Mouse (Mus musculus) C2C12 (cell line): ENCODE data around the gene Tuba1a.

Experiments
- CEBPB ChIP-seq: IDR thresholded peaks from one replicate; pipeline ENCODE4 v1.6.1; 2011; ENCODE audit warnings: low read depth, mild to moderate bottlenecking, control low read depth, moderate library complexity
- CTCF ChIP-seq: IDR thresholded peaks from one replicate; pipeline ENCODE4 v1.5.1; 2011; ENCODE audit not compliant: control insufficient read depth, insufficient read depth, insufficient read length
- MAX ChIP-seq: IDR thresholded peaks from one replicate; pipeline ENCODE4 v1.6.1; 2011; ENCODE audit warnings: mild to moderate bottlenecking, control low read depth
- MYOG ChIP-seq: IDR thresholded peaks from one replicate; pipeline ENCODE4 v1.6.1; 2011; ENCODE audit not compliant: control insufficient read depth, insufficient read length; ENCODE audit errors: extremely low read depth
- USF1 ChIP-seq: IDR thresholded peaks from one replicate; pipeline ENCODE4 v1.6.1; 2011; ENCODE audit warnings: low read depth, mild to moderate bottlenecking, control low read depth, moderate library complexity

DNA sequence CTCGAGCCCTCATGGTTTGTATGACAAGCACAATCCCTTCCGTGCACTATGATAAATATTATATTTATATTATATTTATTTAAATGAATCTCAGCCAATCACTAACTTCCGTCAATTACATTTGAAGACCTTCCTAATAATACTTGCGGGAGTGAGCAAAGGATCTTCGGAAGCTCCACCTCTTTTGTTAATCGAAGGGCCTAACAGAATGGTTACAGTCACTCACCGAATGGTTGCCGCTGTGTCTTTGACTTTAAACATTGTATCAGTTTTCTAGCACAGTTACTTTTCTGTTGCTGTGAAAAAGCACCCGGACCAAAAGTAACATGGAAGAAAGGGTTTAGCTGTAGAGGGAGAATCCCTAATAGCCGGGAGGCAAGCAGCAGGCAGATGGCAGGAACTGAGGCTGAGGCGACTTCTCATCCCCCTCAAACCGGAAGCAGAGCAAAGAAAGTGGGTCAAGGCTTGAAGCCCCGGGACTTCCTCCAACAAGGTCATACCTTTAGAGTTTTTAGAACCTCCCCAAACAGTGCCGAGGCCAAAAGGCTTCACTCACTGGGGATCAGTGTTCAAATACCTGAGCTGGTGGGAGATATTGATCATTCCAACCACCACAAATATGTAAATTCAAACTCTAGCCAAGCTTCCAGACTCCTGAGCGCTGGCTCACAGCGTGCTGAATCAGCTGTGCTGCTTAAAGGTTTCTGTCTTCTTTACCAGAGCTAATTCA, 16.0 kb upstream of the Tuba1a start:
- TF ChIP-seq CTCF (no peak), MYOG (no peak), MAX (no peak), USF1 (no peak), CEBPB (no peak)
